Mouse (Mus musculus) gastrocnemius, postnatal 4 days (tissue): ENCODE results near the gene Zfp697. TPM values are rescaled to one million over a fixed set of nuclear protein-coding genes. Genes with fewer than 3 reads are reported as not detected.
A peak's percentile ranks its signal among the peaks of the same experiment; 100 is the strongest.
"Not testable (repeated sequence)": the region's sequence is repeated elsewhere in the genome, so short reads cannot be mapped to it uniquely, and the experiment has no call there.

ENCODE experiments used
- DNase-seq, 2 experiments: peaks; one replicate each; pipeline ENCODE4 v3.0.0; 2021 to 2022; ENCODE audit warnings: low spot score in 2 of 2, mixed read lengths in 2 of 2
- total RNA-seq, 2 experiments: library from RNA; stranded (reverse); gene quantifications; 2 replicates each; pipeline ENCODE4 v1.2.3; 2021

Zfp697 gene
- total RNA-seq, 2 experiments from 2014 or later = 4.0 TPM

DNA sequence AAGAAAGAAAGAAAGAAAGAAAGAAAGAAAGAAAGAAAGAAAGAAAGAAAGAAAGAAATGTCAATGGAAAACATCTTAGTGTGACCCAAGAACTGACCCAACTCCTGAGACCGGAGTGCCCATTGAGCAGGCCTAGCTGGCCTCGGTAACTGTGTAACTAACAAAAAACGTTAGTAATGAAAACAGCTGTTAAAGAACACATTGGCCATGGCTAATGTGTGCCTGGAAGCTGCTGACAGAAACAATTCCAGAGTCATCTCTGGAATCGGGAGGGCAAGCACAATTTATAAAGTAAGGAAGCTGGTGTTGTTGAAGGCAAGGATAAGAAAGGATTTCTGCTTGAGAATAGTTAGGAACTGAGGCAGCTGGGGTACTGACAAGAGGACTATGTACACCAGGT lies 14.0 kb upstream of the Zfp697 start:
- DNase-seq = no peak

DNA sequence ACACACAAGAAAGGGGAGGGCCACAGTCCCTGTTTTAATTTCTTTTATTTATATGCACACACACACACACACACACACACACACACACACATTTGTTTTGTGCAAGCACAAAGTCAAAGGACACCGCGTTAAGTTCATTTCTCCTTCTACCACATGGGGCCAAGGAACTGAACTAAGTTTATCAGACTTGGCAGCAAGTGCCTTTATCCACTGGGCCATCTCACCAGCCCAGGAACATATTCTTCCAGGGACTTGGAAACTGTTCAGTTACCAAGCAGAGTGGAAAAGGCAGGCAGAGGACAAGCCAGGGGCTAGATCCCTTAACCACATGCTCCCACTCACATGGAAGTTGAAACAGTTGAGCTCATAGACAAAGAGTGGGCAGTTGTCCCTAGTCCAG lies 13.5 kb upstream of the Zfp697 start:
- no peak for DNase-seq

DNA sequence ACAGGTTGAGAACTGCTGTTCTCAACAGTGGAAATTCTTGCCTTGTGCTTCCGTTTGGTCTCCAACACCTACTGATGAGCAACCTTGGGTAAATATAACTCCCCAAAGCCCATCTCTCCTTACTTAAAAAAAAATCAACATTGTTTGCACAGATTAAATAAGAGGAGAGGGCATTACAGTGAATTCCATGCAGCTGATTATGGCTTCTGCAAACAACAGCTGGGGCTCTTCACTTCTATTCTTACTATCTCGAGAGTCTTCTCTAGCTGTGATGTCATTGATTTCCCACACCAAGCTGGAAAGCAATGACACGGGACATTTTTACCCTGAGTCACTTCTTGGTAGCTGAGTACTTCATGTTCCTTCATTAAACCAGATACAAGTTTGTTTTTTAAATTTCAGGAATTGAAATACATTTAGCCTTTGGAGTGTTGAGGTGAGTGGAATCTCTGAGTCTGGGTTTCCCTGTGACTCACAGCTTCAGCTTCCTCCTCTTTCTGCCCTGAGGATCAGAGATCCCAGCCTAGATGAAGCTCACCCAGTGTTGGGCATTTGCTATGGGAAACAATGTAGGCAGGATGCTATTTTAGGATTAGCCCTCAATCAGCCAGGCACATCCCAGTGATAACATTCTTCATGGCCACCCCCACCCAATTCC lies 8.1 kb upstream of the Zfp697 start:
- no peak for DNase-seq

DNA sequence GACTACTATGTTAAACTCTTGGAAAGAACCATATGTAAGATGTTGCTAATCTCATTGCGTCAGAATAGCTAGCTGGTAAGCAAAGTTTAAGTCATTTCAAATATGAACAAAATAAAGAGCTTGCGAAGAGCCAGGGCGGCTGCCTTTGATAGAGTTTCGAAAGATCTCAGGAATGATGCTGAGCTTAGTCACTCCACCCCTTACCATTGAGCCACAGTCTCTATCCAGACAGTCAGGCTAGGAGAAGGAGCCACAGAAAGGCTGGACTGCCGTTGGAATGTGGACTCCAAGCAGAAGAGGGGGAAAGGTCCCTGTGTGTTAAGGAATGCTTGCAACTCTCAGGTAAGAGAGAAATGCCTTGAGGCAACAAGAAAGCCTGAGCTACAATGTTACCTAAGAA lies 7.3 kb upstream of the Zfp697 start:
- DNase-seq = no peak

DNA sequence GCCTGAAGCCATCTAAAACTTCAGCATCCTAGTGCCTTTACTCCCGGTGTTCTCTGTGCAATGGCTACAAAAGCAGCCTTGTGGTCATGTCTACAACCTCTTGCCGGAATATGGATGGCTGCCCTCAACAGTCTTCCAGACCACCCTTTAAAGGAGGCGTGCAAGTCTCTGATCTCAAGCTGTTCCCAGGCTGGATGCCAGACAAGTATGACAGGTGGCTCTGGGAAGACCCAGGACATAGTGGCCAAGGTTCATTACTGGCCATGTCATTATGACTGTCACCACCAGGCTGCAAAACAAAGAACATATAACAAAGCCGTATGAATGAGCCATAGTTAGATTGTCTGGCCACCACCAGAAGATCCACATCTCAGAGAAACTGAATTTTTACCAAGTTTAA lies 4.0 kb upstream of the Zfp697 start:
- no peak for DNase-seq

DNA sequence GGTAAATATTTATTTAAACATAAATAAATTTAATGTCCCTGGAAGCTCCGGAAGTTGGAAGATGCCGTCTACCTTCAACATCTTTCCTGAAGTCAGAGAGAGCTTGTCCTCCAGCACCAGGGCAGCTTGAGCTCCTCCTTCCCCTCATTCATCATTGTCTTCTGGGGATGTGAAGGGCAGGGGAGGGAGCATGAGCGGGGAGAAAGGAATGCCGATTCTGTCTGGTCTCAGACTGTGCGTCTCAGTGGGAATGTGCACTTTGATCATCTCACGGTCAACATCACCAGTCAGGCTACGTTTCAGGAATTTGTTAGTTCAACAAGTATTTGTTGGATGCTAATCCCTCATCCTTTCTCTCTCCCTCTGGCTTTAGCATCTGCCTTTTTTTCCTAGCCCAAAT lies 3.0 kb upstream of the Zfp697 start:
- DNase-seq = no peak

DNA sequence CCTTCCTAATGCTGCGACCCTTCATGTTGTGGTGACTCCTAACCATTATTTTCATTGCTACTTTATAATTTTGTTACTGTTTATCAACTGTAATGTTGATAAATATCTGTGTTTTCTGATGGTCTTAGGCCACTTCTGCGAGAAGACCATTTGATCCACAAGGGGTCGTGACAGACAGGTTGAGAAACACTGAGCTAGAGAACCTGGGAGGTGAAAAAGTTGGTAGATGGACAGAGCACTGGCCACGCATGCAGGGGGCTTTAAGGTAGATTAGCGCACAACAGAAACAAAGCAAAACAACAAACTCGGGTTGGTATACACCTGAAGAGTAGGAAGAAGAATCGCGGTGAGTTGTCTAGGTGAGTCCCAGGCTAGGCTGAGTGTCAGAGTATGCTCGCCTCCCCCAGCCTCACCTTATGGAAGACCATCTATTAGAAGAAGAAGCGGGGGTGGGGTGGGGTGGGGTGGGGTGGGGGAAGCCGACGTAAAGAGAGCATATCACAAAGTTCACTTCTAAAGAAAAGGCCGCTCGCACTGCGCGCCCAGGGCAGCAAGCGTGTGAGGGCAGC lies 500 bp upstream of the Zfp697 start:
- DNase-seq = no peak

DNA sequence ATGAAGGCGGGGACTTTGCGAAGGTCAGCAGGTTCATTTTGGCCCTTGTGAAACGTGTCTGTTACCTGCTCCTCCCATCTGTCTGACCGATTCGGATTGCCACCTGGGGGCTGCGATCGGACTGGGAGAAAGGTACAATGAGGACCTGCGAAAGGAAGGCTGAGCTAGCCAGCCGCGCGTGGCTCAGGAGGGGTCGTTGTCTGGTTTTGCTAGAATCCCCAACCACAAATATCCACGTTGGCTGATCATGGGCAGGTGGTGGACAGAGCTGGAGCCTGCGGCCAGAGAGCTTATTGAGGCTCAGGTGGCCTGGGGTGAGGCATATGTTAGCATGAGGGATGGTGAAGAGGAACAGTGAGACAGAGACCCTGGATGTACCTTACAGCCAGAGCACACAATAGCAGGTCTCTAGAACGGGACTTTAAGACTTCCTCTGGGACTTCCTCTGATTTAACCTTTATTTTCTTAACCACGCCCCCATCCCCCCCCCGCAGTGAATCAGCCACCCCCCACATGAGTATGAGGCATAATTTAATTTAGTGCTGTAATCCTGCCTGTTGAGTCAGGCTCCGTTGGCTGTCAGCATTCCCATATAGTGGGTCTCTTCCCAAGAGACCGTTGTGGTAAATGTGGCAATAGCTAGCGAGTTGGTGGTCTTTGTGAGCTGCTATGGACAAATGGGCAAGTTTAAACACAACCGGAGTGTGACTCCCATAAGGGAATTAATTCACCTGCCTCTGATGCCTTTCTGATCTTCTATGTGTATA lies 946 bp downstream of the Zfp697 start:
- no peak for DNase-seq

DNA sequence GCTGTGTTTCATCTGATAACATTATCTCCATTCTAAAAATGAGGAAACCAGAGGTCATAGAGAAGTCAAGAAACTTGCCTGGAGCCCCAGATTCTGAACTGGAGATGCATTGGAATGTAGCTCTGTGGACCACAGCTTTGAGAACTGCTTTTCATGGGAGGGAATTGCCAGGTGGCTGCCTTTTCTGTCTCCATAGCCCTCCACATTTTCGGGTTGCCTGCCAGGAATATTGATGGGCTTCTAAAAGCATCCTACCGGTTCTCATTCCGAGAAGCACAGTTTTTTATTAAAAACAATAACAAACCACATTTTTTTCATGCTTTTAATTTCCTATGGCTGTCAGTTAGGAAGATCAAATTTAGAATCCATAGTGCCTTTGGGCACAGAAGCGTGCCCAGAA lies 4.8 kb downstream of the Zfp697 start:
- no peak for DNase-seq

DNA sequence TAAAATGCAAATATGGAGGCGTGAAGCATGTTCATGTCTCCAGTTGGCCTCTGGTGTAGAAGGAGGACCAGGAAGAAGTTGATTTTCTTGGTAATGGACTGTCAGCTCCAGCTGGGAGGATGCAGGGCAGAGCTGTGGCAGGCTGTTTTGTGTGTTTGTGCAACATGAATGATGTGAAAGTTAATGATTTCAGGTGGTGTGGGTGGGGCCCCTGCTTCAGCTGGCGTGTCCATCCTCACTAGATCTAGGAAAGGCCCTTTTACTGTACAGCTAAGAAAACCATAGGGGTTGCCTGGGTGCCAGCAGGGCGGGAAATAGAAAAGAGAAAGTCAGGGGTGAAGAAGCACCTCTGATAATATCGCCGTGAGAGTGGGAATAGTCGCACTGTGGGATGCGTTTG lies 5.5 kb downstream of the Zfp697 start:
- DNase-seq = no peak

DNA sequence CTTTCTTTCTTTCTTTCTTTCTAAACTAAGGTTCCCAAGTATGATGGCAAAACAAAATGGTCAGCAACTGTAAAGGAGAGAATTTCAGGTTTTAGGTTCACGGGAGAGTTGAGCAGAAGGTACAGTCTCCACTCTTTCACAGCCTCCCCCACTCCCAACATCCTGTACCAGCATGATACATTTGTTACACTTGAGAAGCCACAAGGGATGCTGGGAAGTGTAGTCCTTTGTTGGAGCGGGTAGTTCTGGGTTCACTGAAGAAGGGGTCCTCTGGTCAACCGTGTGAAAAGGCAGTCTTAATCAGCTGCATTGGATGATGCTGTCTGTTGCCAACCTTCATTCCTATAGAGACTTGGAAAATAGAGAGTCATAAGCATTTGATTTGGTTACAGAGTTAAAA lies 7.0 kb downstream of the Zfp697 start:
- DNase-seq = no peak

DNA sequence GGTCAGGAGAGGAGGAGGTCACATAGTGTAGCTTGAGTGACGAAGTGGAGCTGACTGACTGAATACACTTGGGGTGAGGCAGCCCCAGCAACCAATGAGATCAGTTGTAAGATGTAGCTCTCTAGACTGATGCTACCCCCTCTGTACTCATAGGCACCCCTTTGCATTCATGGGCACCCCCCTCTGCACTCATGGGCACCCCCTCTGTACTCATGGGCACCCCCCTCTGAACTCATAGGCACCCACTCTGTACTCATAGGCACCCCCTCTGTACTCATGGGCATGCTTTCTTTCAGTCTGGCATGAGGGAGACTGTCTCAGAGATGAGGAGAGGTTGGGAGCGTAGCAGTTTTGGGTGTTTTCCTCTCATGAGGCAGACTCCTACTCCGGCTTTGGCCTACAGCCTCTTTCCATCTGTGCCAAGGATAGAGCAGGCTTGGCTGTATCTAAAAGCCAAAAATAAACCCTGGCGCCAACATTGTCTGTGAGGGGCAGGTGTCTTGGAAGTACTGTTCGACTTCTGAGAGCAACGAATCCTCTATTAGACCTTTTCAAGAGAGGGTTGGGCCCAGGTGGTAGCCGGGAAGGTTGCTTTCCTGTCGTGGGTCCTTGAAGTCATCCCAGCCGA lies 22.1 kb downstream of the Zfp697 start:
- not testable (repeated sequence) for DNase-seq

DNA sequence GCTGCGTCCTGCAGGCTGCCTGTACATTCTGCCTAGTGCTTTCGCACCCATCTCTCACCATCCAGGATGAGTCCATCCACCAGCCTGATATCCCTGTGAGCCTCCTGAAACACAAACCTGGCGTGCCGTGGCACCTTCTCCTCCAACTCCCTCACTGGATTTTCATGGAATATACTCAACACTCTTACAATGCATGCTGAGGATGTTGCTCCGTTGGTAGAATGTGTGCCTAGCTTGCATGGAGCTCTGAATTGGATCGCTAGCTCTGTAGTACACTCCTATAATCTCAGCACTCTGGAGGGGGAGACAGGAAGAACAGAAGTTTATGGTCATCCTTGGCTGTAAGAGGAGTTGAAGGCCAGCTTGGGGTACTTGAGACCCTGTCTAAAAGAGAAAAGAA lies 23.6 kb downstream of the Zfp697 start:
- DNase-seq = not testable (repeated sequence)

DNA sequence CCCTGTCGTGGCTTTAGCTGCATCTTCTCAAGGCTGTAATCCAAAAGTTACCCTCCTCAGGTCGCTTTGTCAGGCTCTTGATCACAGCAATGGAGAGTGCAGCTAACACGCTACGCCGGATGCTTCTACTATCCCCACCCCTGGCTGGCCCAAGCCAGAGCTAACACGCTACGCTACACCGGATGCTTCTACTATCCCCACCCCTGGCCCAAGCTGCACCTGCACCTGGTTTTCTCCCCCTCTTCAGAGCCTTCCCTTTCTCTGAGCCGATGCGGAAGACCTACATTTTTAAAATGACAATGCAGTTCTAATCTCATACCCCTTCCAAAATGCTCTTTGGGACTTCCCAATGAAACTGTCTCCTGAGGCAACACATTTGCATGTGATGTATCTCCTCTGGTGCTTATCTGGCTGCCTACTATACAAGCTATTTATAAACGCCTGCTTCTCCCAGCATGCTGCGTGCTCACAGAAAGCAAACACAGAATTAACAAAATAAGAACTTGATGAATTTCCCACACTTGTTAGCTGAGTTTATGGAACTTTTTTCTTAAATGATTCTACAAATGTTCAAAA lies 24.4 kb downstream of the Zfp697 start:
- DNase-seq = not testable (repeated sequence)

DNA sequence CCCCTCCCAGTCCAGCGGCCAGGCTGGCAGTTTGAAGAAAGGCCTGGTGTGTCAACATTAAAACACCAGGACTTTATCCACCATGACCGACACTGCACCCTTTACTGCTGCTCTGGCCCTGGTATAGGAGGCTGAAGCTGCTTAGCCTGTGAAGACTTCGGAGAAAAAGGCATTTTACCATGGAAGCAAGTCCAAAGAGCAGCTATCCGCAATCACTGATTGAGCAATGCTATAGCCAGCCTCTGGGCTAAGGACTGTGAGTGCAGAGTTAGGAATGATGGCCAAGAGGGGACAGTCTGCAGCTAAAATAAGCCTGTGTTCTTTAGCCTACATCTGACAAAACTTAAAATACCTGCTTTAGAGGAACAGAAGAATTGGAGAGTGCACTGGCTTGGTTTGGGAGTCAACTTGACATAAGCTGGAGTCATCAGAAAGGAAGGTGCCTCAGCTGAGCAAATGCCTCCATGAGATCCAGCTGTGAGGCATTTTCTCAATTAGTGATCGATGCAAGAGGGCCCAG lies 25.1 kb downstream of the Zfp697 start:
- DNase-seq = not testable (repeated sequence)

DNA sequence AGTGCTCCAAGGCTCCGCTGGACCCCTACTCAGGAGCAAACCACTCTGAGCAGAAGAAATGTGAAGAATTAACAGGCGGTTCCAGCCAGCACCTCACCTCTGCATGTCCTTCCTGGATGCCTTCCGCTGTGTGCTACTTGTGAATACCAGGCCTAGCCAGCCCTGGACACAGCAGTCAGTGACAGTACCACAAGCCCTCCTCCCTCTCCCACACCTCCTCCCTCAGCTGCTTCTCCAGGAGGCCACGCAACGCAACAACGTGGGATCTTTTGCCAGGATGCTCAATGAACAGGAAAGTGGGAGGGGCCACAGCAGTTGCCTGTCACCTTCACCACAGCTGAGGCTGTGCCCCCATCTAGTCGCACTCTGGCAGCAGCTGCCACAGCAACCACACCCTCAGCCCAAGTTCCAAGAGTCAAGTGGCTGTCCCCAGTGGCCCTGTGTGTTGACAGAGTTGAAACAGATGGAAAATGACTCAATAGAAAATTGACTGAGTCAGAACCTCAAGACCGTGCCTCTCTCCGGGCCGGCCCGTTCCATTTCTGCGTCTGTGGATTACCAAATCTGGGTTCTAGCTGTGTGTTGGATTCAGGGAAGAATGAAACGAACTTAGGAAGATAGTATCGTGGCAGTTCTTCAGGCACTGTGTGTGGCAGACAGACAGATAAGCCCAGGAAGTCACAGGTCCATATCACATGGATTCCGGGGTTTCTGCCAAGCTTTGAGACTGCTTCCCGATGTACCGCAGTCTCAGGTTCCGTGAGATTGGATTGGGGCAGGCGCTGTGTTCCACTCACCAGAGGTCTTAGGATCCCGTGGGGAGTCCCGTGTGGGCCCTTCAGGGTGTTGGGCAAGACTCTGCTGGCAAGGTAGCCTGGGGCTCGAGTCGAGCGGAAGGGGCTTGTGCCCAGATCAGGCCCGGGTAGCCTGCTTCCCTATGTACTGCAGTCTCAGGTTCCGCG lies 28.6 kb downstream of the Zfp697 start:
- DNase-seq = not testable (repeated sequence)

DNA sequence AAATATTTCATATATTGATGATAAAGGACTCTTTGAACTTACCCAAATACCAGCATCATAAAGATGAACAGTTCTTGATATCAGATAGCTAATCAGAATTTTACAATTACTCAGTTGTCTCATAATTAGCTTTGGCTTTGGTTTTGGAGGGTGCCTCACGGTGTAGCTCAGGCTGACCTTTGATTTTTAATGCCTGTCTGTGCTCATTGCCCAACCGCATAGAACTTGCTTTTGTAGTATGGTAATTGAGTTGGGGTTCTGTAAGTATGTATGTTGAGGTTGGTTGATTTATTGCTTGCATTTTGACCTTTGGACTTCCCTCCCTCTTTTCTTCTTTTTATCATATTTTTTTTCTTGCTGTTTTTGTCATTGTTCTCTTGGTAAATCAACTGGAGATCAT lies 31.5 kb downstream of the Zfp697 start:
- DNase-seq = no peak

DNA sequence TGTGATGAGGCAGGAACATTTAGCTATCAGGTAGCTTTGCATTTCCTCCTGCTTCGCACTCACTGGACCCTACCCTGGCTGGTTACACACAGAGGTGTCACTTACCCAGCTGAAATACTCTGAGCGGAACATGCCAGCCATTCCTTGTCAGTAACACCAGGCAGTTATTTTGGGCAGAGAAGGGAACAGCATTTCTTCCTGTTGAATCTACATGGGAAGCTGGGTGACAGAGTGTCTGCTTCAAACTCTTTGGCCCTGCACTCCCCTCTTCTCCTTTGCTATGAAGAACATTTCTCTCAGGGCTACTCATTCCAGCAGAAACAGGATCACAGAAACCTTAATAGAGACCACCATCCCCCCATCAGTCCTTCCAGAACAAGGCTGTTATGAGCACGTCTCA lies 32.0 kb downstream of the Zfp697 start:
- DNase-seq = no peak

DNA sequence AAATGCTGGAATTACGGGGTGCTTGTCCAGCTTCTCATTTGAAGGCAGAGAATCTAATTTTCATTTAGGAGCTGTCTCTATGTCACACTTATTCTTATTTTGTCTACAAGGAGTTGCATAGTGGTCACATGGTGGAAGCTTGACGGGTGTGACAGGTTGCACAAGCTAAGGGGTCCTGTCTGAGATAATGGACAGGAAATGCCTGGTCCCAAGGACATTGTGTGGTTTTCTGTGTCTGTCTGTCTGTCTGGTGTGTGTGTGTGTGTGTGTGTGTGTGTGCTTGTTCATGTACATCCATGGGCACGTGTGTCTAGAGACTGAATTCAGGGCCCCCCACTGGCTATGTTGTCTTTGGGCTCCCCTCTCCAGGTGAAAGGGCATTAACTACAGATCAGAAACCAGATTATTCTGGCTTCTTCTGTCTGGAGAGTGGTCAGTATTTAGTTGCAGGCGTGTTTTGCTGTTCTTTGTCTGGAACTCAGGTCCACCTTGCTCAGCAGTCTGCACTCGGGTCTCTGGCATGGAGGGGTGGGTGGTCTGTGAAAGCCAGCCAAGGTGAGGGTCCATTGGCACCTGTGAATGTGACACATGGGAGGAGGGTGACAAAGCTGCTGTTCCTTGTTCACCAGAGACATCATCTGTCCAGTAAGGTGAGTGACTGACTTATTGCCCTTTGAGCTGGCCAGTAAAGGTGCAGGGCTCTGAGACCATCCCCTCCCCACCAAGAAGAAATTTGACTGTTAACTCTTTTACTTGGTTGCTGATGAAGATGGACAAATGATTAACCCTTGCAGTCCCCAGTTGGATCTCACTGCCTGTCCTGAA lies 34.4 kb downstream of the Zfp697 start:
- no peak for DNase-seq

DNA sequence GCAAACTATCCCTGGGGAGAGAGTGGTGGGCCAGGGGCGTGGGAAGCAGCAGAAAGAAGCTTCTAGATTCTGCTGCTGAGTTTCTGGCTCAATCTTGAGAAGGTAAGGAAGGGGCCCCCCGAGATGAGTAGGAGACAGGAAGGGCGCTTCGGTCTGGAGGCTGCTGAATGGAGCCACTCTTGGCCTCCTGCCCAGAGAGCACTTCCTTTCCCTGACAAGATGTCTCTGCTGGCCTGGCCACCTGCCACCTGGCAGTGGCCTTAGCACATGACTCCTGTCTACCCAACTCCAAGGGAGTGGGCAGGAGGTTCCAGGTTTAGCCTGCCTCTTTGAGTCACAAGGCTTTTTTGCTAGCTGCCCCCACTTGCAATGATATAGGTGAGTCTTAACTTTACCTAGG lies 35.1 kb downstream of the Zfp697 start:
- DNase-seq = peak; percentile 48 to 70
